In genomic region chr11:43682415-43683217, GRCm38 (mm10) we compare ENCODE assay signal across 8 mouse cellular contexts. TPM values are rescaled to one million over a fixed set of nuclear protein-coding genes. Genes with fewer than 3 reads are reported as not detected.
A peak's percentile ranks its signal among the peaks of the same experiment; 100 is the strongest.
DNase-seq lines count a peak whose midpoint lies in the region; ATAC-seq lines count a peak whose summit lies in the region.

No protein-coding gene starts in this region.

- H3K4me2 ChIP-seq in intestine, embryonic 16.5 days (ENCODE audit: low read depth, low read length): peak overlapping the region; percentile 78
- H3K4me2 ChIP-seq in midbrain, embryonic 11.5 days: peak overlapping the region; percentile 66

- ATAC-seq in monocyte, adult 5-6 weeks (replicated peaks; ENCODE audit: insufficient number of reproducible peaks, low FRiP score, low TSS enrichment, poor library complexity, severe bottlenecking): no peak
- peak; percentile 44 for ATAC-seq in intestine, embryonic 16.5 days
- ATAC-seq in midbrain, embryonic 11.5 days (ENCODE audit: low FRiP score): peak; percentile 54

- no peaks in the 10 kb centered on the region for H3K36me3 ChIP-seq in intestine, embryonic 16.5 days (ENCODE audit: control insufficient read depth, insufficient read depth, low read length)
- H3K36me3 ChIP-seq in limb, embryonic 10.5 days: peaks cover 36% of the 10 kb centered on the region
- peaks cover 3% of the 10 kb centered on the region; the same call in 1 of the 2 replicates for H3K36me3 ChIP-seq in midbrain, embryonic 11.5 days (ENCODE audit: control insufficient read depth, insufficient read depth, low read length)

- under 1% methylated on average over 61 of the region's 72 CpGs for WGBS in intestine, embryonic 16.5 days
- WGBS in limb, embryonic 10.5 days: 3% methylated on average over 72 of the region's 72 CpGs
- under 1% methylated on average over 70 of the region's 72 CpGs for WGBS in midbrain, embryonic 11.5 days

- peak overlapping the region; percentile 87 for H3K27ac ChIP-seq in intestine, embryonic 16.5 days (ENCODE audit: low read length)
- peak overlapping the region; percentile 99 for H3K27ac ChIP-seq in limb, embryonic 10.5 days
- H3K27ac ChIP-seq in midbrain, embryonic 11.5 days (ENCODE audit: low read depth, low read length): peak overlapping the region; percentile 81

- intact Hi-C loops in gastrocnemius, postnatal 36 days (cut with DNase I): loop anchor here (5.0 kb wide), 1 partner anchor 65 kb away; the partner anchor contains the start of gene Ttc1

- peak; percentile 5 to 32 for DNase-seq in monocyte, adult 2 months (ENCODE audit: low read depth in 1 of 2, low spot score in 2 of 2)
- peak; percentile 76 for DNase-seq in embryo, embryonic 11 days
- DNase-seq in gastrocnemius, postnatal 36 days: peak; percentile 21 to 61
- peak; percentile 76 for DNase-seq in limb, embryonic 10.5 days (ENCODE audit: low spot score)
- peak; percentile 84 for DNase-seq in midbrain, embryonic 11.5 days (ENCODE audit: low spot score, missing footprints)
- DNase-seq in spleen, adult 18-20 months: peak; percentile 51 to 64

- H3K9ac ChIP-seq in intestine, embryonic 16.5 days (ENCODE audit: low read depth, low read length): peak overlapping the region; percentile 95
- H3K9ac ChIP-seq in midbrain, embryonic 11.5 days (ENCODE audit: low read length): peak overlapping the region; percentile 95

- H3K27me3 ChIP-seq in intestine, embryonic 16.5 days (replicated peaks; ENCODE audit: control insufficient read depth, insufficient read depth, low read length): no peaks in the 10 kb centered on the region
- no peaks in the 10 kb centered on the region for H3K27me3 ChIP-seq in limb, embryonic 10.5 days (ENCODE audit: low read depth, poor library complexity, severe bottlenecking)
- no peaks in the 10 kb centered on the region for H3K27me3 ChIP-seq in midbrain, embryonic 11.5 days (ENCODE audit: control insufficient read depth, insufficient read depth, low read length)

- peak overlapping the region; percentile 86 for H3K4me3 ChIP-seq in intestine, embryonic 16.5 days (ENCODE audit: low read length)
- peak overlapping the region; percentile 96 for H3K4me3 ChIP-seq in limb, embryonic 10.5 days
- H3K4me3 ChIP-seq in midbrain, embryonic 11.5 days (ENCODE audit: low read depth, low read length): peak overlapping the region; percentile 93

- H3K4me1 ChIP-seq in intestine, embryonic 16.5 days (ENCODE audit: control insufficient read depth, insufficient read depth, low read length): peaks cover 6% of the 10 kb centered on the region
- H3K4me1 ChIP-seq in limb, embryonic 10.5 days: peaks cover 18% of the 10 kb centered on the region
- H3K4me1 ChIP-seq in midbrain, embryonic 11.5 days (ENCODE audit: control insufficient read depth, insufficient read depth, low read length): peaks cover 9% of the 10 kb centered on the region

- H3K9me3 ChIP-seq in intestine, embryonic 16.5 days (ENCODE audit: control insufficient read depth, low read length): no peaks in the 10 kb centered on the region
- no peaks in the 10 kb centered on the region for H3K9me3 ChIP-seq in limb, embryonic 10.5 days (replicated peaks)
- no peaks in the 10 kb centered on the region for H3K9me3 ChIP-seq in midbrain, embryonic 11.5 days (ENCODE audit: control insufficient read depth, low read length)

RNA-seq across cellular contexts. Expression of gene Pwwp2a, which starts 0.8 kb away (rescaled TPM):
- 18.9 to 56.5 TPM (median 21.2 TPM) in 3 replicates for total RNA-seq in monocyte, adult 5-6 weeks (2017)
- total RNA-seq in gastrocnemius, postnatal 36 days (2021): 10 to 100 TPM; 11.9 to 13.3 TPM
- 7.6 and 8.6 TPM in 2 replicates for polyA plus RNA-seq in intestine, embryonic 16.5 days (2015; fragmentation: Nextera tagmentation; extraction: Ambion mirVana)
- polyA plus RNA-seq in limb, embryonic 10.5 days (2016; fragmentation: Nextera tagmentation; extraction: Ambion mirVana): 30.6 and 34.4 TPM in 2 replicates
- polyA plus RNA-seq in midbrain, embryonic 11.5 days (2014; fragmentation: Nextera tagmentation; extraction: Ambion mirVana): 42.8 and 44.8 TPM in 2 replicates

Comparison
In these comparisons a context has a peak if more than half of its experiments do, and no peak if none do; other contexts are left out.
1. DNase-seq: peak in every context shown above with its lines; median percentile 84 in midbrain, embryonic 11.5 days; 76 in embryo, embryonic 11 days; 76 in limb, embryonic 10.5 days; 58 in spleen, adult 18-20 months; 41 in gastrocnemius, postnatal 36 days; 18 in monocyte, adult 2 months.